Mouse (Mus musculus) midbrain, embryonic 10.5 days (tissue): ENCODE results near the gene Ikbke. TPM values are rescaled to one million over a fixed set of nuclear protein-coding genes. Genes with fewer than 3 reads are reported as not detected.

Experiments
- DNase-seq: peaks from one replicate; pipeline ENCODE4 v3.0.0-alpha.2; 2017; ENCODE audit warnings: low spot score
- H3K27ac ChIP-seq: fragments of 300-500 bp; sonication (generic); replicated peaks from 2 replicates; pipeline ENCODE4 v1.5.1; 2016; ENCODE audit warnings: mild to moderate bottlenecking
- H3K27me3 ChIP-seq: fragments of 300-500 bp; sonication (generic); 2 replicates; pipeline ENCODE4 v1.6.1; 2016; ENCODE audit warnings: low read depth, mild to moderate bottlenecking; ENCODE audit not compliant: poor library complexity, severe bottlenecking
- H3K36me3 ChIP-seq: fragments of 300-500 bp; sonication (generic); 2 replicates; pipeline ENCODE4 v1.6.1; 2016; ENCODE audit warnings: mild to moderate bottlenecking, moderate library complexity
- H3K4me1 ChIP-seq: fragments of 300-500 bp; sonication (generic); 2 replicates; pipeline ENCODE4 v1.6.1; 2016
- H3K4me3 ChIP-seq: fragments of 300-500 bp; sonication (generic); 2 replicates; pipeline ENCODE4 v1.5.1; 2016; ENCODE audit warnings: mild to moderate bottlenecking, moderate library complexity
- H3K9me3 ChIP-seq: fragments of 300-500 bp; sonication (generic); replicated peaks from 2 replicates; pipeline ENCODE4 v1.6.1; 2016; ENCODE audit warnings: mild to moderate bottlenecking
- WGBS: fragments of 180-500 bp; shearing (Covaris S2); methylation state at CpG from one replicate; pipeline ENCODE4 v1.1.7; 2016; 5-methylcytosine and 5-hydroxymethylcytosine counted together
- polyA plus RNA-seq: library from polyadenylated mRNA; unstranded; fragments of >200 nt; fragmentation: Nextera tagmentation; extraction: Ambion mirVana; gene quantifications from 2 replicates; pipeline ENCODE4 v1.2.1, GENCODE M21; 2016

Ikbke gene
- polyA plus RNA-seq, 1 experiment from 2014 or later = 0.54 TPM

DNA sequence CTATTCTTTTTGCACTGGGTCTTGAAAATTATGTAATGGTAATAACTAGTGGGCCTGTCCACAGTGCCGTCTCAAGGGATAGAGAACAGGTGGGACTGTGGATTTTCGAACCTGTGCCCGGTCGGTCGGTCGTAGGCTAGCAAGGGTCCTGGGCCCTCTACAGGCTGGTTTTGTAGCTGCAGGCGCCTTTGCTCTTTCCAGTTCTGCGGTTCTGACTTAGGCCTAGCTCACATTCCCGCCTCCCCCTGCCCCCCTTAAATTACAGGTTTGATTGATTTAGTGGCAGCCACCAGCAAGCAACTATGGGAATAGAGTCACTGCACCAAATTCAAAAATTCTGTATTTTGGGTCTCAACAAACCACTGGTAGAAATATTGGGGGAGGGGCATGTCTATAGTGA is 33.5 kb downstream of the Ikbke start:
- no peaks in the 10 kb centered on the region for H3K36me3 ChIP-seq
- no peaks in the 10 kb centered on the region for H3K9me3 ChIP-seq
- WGBS = 7% methylated on average over 9 of the region's 9 CpGs
- peak overlapping the region; percentile 76 for H3K4me3 ChIP-seq
- H3K27me3 ChIP-seq = peaks cover 76% of the 10 kb centered on the region
- DNase-seq = peak; percentile 40
- H3K4me1 ChIP-seq = peaks cover 26% of the 10 kb centered on the region
- no peak overlapping the region for H3K27ac ChIP-seq

GRCm38 (mm10) chr1:131245089-131245856 is 34.1 kb downstream of the Ikbke start, which contains the start of gene Rassf5:
Gene Rassf5 (minus strand): TSS chr1:131245258.
- no peaks in the 10 kb centered on the region for H3K36me3 ChIP-seq
- H3K9me3 ChIP-seq = no peaks in the 10 kb centered on the region
- H3K4me3 ChIP-seq = peak within 1 kb of the TSS; percentile 76
- H3K4me1 ChIP-seq = peaks cover 30% of the 10 kb centered on the region
- no peak for DNase-seq
- 1% methylated on average over 60 of the region's 60 CpGs for WGBS
- H3K27me3 ChIP-seq = peaks cover 83% of the 10 kb centered on the region
- H3K27ac ChIP-seq = peak within 1 kb of the TSS; percentile 71

GRCm38 (mm10) chr1:131244536-131245088 is 34.8 kb downstream of the Ikbke start:
- Histone ChIP-seq H3K27me3 (peaks cover 88% of the 10 kb centered on the region), H3K27ac (peak overlapping the region; percentile 71), H3K4me1 (peaks cover 37% of the 10 kb centered on the region), H3K36me3 (no peaks in the 10 kb centered on the region), H3K4me3 (peak overlapping the region; percentile 76), H3K9me3 (no peaks in the 10 kb centered on the region)
- peak; percentile 66 for DNase-seq
- 1% methylated on average over 57 of the region's 57 CpGs for WGBS

GRCm38 (mm10) chr1:131242956-131243355 is 36.5 kb downstream of the Ikbke start:
- Histone ChIP-seq H3K27ac (no peak overlapping the region), H3K9me3 (no peaks in the 10 kb centered on the region), H3K4me3 (no peak overlapping the region), H3K4me1 (peaks cover 38% of the 10 kb centered on the region), H3K27me3 (peaks cover 90% of the 10 kb centered on the region), H3K36me3 (no peaks in the 10 kb centered on the region)
- DNase-seq = no peak
- 60% methylated on average over 6 of the region's 6 CpGs for WGBS

GRCm38 (mm10) chr1:131239576-131240193 is 39.7 kb downstream of the Ikbke start:
- no peaks in the 10 kb centered on the region for H3K9me3 ChIP-seq
- H3K4me3 ChIP-seq = no peak overlapping the region
- WGBS = 68% methylated on average over 12 of the region's 12 CpGs
- peaks cover 16% of the 10 kb centered on the region for H3K4me1 ChIP-seq
- H3K27ac ChIP-seq = no peak overlapping the region
- H3K36me3 ChIP-seq = no peaks in the 10 kb centered on the region
- H3K27me3 ChIP-seq = peaks cover 62% of the 10 kb centered on the region
- no peak for DNase-seq

DNA sequence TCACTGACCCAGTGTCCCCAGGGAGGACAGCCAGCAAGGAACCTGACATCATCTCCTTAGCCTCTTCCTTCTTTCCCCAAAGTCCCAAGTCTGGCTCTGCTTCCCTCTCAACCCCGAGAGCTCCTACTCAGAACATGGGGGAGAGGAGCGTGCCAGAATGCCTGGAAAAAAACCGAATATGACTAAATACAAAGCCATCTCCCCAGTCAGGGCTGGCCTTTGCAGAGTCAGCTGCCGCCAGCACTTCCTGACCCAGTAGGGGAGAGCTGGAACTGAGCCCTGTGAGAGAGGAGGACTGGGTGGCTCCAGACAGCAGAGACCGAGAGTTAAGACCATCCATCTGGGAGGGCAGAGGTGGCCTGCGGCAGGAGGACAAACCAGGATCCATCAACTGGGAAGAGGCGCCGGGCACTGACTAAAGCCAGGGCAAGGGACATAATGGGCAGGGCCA is 40.5 kb downstream of the Ikbke start:
- H3K4me3 ChIP-seq = no peak overlapping the region
- H3K4me1 ChIP-seq = peaks cover 12% of the 10 kb centered on the region
- H3K27me3 ChIP-seq = peaks cover 54% of the 10 kb centered on the region
- H3K27ac ChIP-seq = no peak overlapping the region; the same call in 1 of the 2 replicates
- H3K9me3 ChIP-seq = no peaks in the 10 kb centered on the region
- DNase-seq = no peak
- H3K36me3 ChIP-seq = no peaks in the 10 kb centered on the region
- WGBS = 77% methylated on average over 8 of the region's 8 CpGs

DNA sequence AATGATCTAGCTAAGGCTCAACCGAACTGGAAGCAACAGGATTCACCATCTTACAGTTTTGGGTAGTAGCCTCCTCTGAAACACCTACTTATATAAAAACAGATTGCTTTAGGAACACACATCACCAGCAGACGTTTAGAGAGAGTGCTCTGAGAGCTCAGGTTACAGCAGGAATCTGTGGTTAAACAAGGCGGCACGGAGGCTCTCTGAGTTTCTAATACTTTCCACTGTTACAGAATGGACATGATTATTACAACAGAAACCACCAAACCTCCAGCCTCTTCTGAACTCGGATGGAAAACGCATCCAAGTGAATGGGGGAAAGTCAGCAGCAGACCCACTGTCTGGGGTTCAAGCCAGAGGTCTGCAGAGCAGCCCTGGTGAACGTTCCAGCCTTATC is 43.3 kb downstream of the Ikbke start:
- Histone ChIP-seq H3K4me3 (no peak overlapping the region), H3K27ac (no peak overlapping the region), H3K4me1 (peaks cover 17% of the 10 kb centered on the region), H3K36me3 (no peaks in the 10 kb centered on the region), H3K9me3 (no peaks in the 10 kb centered on the region), H3K27me3 (peaks cover 32% of the 10 kb centered on the region)
- DNase-seq = no peak
- WGBS = 68% methylated on average over 7 of the region's 7 CpGs

GRCm38 (mm10) chr1:131233527-131233926 is 45.9 kb downstream of the Ikbke start:
- 61% methylated on average over 12 of the region's 12 CpGs for WGBS
- DNase-seq = no peak
- Histone ChIP-seq H3K4me3 (no peak overlapping the region), H3K9me3 (no peaks in the 10 kb centered on the region), H3K27ac (no peak overlapping the region; the same call in 1 of the 2 replicates), H3K27me3 (peaks cover 7% of the 10 kb centered on the region), H3K36me3 (no peaks in the 10 kb centered on the region), H3K4me1 (0 out of 2 replicates have a peak, but pooled peaks cover 5% of the 10 kb centered on the region)

DNA sequence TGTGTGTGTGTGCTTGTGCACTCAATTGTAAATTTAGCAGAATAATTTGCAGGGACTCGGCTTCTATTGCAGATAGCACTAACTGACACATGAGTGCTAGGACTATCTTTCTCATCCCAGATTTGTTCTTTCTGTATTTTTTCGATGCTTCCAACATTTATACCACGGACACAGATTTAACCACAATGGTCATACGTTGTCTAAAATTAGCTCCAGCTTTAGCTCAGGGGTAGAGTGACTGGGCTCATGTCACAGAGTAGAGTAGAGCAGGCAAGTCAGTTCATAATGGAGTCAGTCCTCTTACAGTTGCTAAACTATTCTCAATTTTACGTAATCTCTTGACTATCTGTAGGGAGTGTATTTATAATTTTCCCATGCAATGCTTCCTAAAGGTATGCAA is 50.7 kb downstream of the Ikbke start:
- no peaks in the 10 kb centered on the region for H3K36me3 ChIP-seq
- WGBS = 94% methylated on average over 5 of the region's 5 CpGs
- DNase-seq = no peak
- H3K9me3 ChIP-seq = no peaks in the 10 kb centered on the region
- no peak overlapping the region for H3K27ac ChIP-seq
- no peak overlapping the region for H3K4me3 ChIP-seq
- H3K4me1 ChIP-seq = peaks cover 11% of the 10 kb centered on the region
- peaks cover 7% of the 10 kb centered on the region; the same call in 1 of the 2 replicates for H3K27me3 ChIP-seq

DNA sequence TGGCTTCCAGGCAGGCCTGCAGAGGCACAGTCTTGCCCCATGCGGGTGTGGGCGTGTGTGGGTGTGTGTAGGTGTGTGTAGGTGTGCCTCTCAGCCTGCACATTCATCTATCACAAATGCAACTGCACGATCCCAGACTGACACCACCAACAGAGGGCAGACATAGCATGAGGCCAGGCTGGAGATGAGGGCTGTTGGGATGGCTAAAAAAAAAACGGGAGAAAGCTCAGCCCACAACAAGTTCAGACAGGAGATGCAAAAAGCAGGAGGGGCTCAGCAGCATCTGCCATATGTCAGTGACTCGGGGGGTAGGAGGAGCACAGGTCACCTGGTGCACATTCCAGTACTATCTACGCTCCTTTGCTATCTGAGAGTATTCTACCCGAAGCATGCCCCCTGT is 51.2 kb downstream of the Ikbke start:
- Histone ChIP-seq H3K27ac (no peak overlapping the region), H3K4me1 (peaks cover 8% of the 10 kb centered on the region), H3K36me3 (no peaks in the 10 kb centered on the region), H3K4me3 (no peak overlapping the region), H3K27me3 (peaks cover 5% of the 10 kb centered on the region; the same call in 1 of the 2 replicates), H3K9me3 (no peaks in the 10 kb centered on the region)
- DNase-seq = no peak
- WGBS = 71% methylated on average over 7 of the region's 7 CpGs

DNA sequence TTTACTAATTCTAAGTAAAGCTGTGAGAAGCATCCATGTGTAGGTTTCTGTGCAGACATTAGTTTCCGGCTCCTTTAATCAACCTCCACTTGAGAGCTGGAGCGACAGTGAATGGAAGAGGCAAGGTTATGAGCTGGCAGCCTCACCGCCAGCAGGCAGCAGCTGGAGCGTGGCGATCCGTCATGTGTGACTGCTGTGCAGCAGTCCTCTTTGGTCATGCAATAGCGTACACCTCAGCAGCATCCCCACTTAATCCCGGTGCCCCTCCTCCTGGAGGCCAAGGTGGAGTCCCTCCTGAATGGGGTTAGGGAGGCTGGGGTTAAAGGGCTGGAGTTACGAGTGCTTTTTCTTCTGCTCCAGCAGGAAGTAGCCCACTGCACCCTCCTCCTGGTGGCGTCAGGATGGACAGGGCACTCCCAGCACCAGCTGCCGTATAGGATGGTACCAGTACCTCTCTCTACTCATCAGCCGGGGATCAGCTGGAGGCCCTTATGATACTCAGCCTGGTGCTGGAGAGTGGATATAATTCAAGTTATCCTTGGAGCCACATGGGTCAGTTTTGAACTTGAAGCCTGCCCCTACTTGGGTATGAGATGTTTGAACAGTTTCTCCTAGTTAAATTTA is 54.4 kb downstream of the Ikbke start:
- WGBS = 60% methylated on average over 12 of the region's 12 CpGs
- Histone ChIP-seq H3K4me3 (no peak overlapping the region), H3K27ac (no peak overlapping the region), H3K9me3 (no peaks in the 10 kb centered on the region), H3K36me3 (no peaks in the 10 kb centered on the region), H3K27me3 (no peaks in the 10 kb centered on the region), H3K4me1 (peaks cover 6% of the 10 kb centered on the region)
- no peak for DNase-seq

GRCm38 (mm10) chr1:131223345-131223744 is 56.1 kb downstream of the Ikbke start:
- Histone ChIP-seq H3K4me1 (peaks cover 6% of the 10 kb centered on the region), H3K4me3 (no peak overlapping the region), H3K27ac (no peak overlapping the region), H3K36me3 (no peaks in the 10 kb centered on the region), H3K27me3 (no peaks in the 10 kb centered on the region), H3K9me3 (no peaks in the 10 kb centered on the region)
- WGBS = 91% methylated on average over 2 of the region's 2 CpGs
- no peak for DNase-seq
